Mouse (Mus musculus) neural tube, embryonic 14.5 days (tissue): ENCODE measurements at regions not wholly inside any gene's neighbourhood (a gene's known extent, or its start where the extent isn't known, plus 50 kb on each side); places are given as distances from the start of the nearest gene placed in this dataset.

Source experiments
- ATAC-seq: fragments of 200-750 bp; cut with Nextera tagmentation; 2 replicates; pipeline ENCODE4 v1.8.0; 2017; ENCODE audit warnings: low read depth, mild to moderate bottlenecking, moderate TSS enrichment, moderate library complexity
- H3K27ac ChIP-seq: fragments of 300-500 bp; sonication (generic); 2 replicates; pipeline ENCODE4 v1.5.1; 2014; ENCODE audit warnings: low read depth, mild to moderate bottlenecking, control low read depth, low read length, moderate library complexity, mixed read lengths
- H3K27me3 ChIP-seq: fragments of 300-500 bp; sonication (generic); 2 replicates; pipeline ENCODE4 v1.6.1; 2014; ENCODE audit warnings: low read length; ENCODE audit not compliant: control insufficient read depth, insufficient read depth
- H3K36me3 ChIP-seq: fragments of 300-500 bp; sonication (generic); 2 replicates; pipeline ENCODE4 v1.6.1; 2014; ENCODE audit warnings: low read length, mixed read lengths; ENCODE audit not compliant: control insufficient read depth, insufficient read depth
- H3K4me1 ChIP-seq: fragments of 300-500 bp; sonication (generic); 2 replicates; pipeline ENCODE4 v1.6.1; 2014; ENCODE audit warnings: low read length; ENCODE audit not compliant: control insufficient read depth, insufficient read depth
- H3K4me2 ChIP-seq: fragments of 300-500 bp; sonication (generic); 2 replicates; pipeline ENCODE4 v1.6.1; 2014; ENCODE audit warnings: mild to moderate bottlenecking, low read depth, low read length, control low read depth
- H3K4me3 ChIP-seq: fragments of 300-500 bp; sonication (generic); 2 replicates; pipeline ENCODE4 v1.5.1; 2014; ENCODE audit warnings: low read depth, low read length, control low read depth, mixed read lengths
- H3K9ac ChIP-seq: fragments of 300-500 bp; sonication (generic); replicated peaks from 2 replicates; pipeline ENCODE4 v1.6.1; 2014; ENCODE audit warnings: low read depth, mild to moderate bottlenecking, control low read depth, low read length, mixed read lengths
- H3K9me3 ChIP-seq: fragments of 300-500 bp; sonication (generic); 2 replicates; pipeline ENCODE4 v1.6.1; 2016; ENCODE audit warnings: low read length; ENCODE audit not compliant: control insufficient read depth
- WGBS: fragments of 180-500 bp; shearing (Covaris S2); extraction: QIAGEN DNeasy Blood & Tissue Kit; methylation state at CpG from one replicate; pipeline ENCODE4 v1.1.7; 2014; 5-methylcytosine and 5-hydroxymethylcytosine counted together

DNA sequence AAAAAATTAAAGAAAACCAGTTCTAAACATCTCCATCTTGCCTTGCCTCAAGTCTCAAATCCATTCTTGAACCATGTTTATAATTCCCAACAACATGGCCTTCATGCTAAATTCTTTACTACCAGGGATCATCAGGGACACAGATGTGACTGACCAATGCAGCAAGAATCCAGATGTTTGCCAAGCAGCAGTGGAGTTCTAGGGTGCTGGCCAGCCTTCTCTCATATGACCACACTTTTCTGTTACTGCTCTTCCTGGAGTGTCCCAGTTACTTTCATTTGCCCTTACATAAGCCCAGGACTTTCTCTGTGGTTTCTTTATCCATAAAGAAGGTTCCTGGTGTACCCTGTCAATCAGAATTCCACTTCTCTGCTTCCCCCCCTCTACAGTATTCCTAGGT, 185.4 kb upstream of the Cd180 start:
- no peak for ATAC-seq
- Histone ChIP-seq H3K4me2 (no peak overlapping the region), H3K27me3 (no peaks in the 10 kb centered on the region), H3K9ac (no peak overlapping the region), H3K27ac (no peak overlapping the region), H3K4me1 (no peaks in the 10 kb centered on the region), H3K36me3 (no peaks in the 10 kb centered on the region), H3K4me3 (no peak overlapping the region), H3K9me3 (no peaks in the 10 kb centered on the region)

DNA sequence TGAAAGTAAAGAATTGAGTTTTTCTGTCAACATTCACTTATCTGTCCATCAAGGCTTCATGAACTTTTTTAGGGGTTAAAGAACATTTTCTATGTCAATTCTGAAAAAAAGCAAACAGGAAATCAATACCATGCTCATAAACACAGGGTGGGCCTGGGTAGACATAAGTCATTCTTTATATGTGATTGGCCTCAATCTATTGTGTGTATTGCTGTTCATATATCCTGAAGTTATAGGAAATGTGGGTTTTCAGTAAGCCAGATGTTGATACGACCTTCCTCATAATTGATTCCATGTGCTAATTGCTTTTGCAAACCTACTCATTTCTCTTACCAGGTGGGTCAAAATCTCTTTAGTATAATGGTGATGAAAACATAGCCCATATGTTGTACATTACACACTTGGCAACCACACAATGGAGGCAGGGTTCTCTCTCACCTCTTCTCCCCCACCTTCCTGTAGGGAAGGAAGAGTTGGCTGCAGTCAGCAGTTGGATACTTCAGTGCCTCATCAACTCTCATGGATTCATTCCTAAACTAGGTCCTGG, 182.6 kb upstream of the Cd180 start:
- no peak overlapping the region for H3K4me2 ChIP-seq
- H3K36me3 ChIP-seq, result no peaks in the 10 kb centered on the region
- no peaks in the 10 kb centered on the region for H3K9me3 ChIP-seq
- no peak overlapping the region for H3K9ac ChIP-seq
- 66% methylated on average over 1 of the region's 1 CpGs for WGBS
- H3K4me1 ChIP-seq, result no peaks in the 10 kb centered on the region
- no peak for ATAC-seq
- no peak overlapping the region for H3K4me3 ChIP-seq
- H3K27ac ChIP-seq, result no peak overlapping the region
- no peaks in the 10 kb centered on the region for H3K27me3 ChIP-seq

DNA sequence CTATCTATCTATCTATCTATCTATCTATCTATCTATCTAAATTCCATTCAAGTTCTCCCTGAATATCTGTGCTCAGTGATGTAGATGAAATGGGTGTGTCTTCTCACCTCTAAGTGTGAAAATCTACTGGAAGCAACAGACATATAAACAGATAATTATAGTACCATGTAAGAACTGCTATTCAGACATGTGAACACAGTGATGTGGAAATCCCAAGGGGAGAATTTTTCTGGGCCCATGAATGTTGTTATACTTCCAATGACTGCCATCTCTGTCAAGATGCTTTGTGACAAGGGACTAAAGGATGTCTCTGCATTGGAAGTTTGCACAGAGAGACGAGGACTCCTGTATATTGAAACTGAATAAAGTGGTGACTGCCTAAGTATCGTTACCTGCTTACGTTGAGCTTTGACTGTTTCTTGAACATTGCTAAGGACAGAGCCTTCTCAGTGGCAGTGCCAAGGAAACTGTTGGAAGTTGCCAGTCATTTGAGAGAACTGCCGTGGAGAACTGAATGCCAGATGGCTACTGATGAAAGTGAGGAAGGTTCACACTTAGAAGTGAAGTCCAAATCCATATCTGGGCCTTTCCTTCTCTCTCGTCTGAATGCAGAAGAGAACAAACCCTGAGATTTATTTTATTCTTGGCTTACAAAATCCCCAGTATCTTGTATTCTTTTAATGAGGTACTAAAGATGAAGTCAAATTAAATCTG, 175.0 kb upstream of the Cd180 start:
- Histone ChIP-seq H3K27me3 (no peaks in the 10 kb centered on the region), H3K9me3 (no peaks in the 10 kb centered on the region), H3K4me3 (no peak overlapping the region), H3K4me1 (no peaks in the 10 kb centered on the region), H3K4me2 (no peak overlapping the region), H3K9ac (no peak overlapping the region), H3K27ac (no peak overlapping the region), H3K36me3 (no peaks in the 10 kb centered on the region)
- 92% methylated on average over 5 of the region's 5 CpGs for WGBS
- ATAC-seq, result no peak

DNA sequence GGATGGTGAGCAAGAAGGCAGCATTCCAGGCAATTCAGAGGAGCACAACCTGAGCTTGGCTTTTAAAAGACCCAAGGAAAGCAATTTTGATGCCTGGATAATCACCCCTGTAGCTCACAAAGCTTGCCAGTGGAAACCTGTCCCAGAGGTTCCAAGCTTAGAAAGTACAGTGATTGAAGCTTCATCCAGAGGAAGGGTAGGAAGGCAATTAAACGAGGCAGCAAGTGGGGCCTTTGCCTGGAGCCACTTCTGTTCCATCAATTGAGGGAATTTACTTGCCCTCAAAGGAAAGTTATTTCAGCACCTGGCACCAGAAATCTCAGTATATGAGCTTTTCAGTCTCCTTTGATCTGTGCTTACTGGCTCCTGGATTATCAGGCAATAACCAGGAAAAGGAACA, 171.9 kb upstream of the Cd180 start:
- no peak overlapping the region for H3K4me2 ChIP-seq
- 37% methylated on average over 1 of the region's 1 CpGs for WGBS
- no peaks in the 10 kb centered on the region for H3K4me1 ChIP-seq
- no peak overlapping the region for H3K9ac ChIP-seq
- H3K27me3 ChIP-seq, result no peaks in the 10 kb centered on the region
- no peak for ATAC-seq
- no peak overlapping the region for H3K4me3 ChIP-seq
- no peak overlapping the region for H3K27ac ChIP-seq
- H3K9me3 ChIP-seq, result no peaks in the 10 kb centered on the region
- H3K36me3 ChIP-seq, result no peaks in the 10 kb centered on the region

DNA sequence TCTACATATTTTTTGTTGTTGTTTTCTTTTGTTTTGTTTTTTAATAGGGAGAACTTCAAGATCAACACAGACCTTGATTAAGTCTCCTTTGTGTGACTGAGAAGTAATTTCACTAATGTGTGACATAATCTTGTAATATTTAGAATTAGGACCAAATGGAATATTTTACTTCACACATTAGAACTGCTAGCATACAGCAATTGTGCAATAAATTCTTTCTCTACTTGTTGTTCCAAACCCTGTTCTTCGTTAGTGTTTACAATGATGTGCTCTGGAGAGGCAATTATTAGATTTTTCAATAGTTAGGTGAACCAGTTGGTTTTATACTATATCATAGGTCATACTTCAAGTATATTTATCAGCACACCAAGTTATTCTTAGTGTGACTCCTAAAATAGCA, 171.3 kb upstream of the Cd180 start:
- H3K27me3 ChIP-seq, result no peaks in the 10 kb centered on the region
- no peak overlapping the region for H3K9ac ChIP-seq
- 91% methylated on average over 1 of the region's 1 CpGs for WGBS
- no peak overlapping the region for H3K27ac ChIP-seq
- H3K4me1 ChIP-seq, result no peaks in the 10 kb centered on the region
- ATAC-seq, result no peak
- H3K4me3 ChIP-seq, result no peak overlapping the region
- no peak overlapping the region for H3K4me2 ChIP-seq
- H3K36me3 ChIP-seq, result no peaks in the 10 kb centered on the region
- no peaks in the 10 kb centered on the region for H3K9me3 ChIP-seq

DNA sequence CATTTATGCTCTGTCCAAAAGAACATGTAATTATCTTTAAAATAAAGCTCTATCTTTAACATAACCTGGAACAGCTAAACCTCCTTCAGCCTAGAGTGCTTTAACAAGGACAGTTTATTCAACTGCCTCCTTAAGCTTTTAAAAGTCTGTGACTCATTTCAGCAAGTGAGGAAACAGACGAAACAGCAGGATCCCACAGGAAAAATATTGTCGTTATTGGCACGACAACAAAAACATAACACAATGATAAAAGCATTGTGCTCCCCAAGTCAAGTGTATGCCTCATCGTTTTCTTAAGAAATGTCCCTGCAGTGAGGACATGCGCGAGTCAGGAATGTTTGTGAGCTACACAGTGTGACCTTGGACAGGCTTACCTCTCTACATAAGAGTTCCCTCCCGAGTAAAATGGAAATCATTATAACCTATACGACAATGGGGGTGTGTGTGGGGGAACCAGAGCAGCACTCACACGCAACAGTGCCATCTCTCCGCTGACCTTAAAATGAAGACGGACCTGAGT, 166.7 kb upstream of the Cd180 start:
- no peak for ATAC-seq
- Histone ChIP-seq H3K9ac (no peak overlapping the region), H3K27ac (no peak overlapping the region), H3K27me3 (no peaks in the 10 kb centered on the region), H3K4me3 (no peak overlapping the region), H3K4me1 (no peaks in the 10 kb centered on the region), H3K36me3 (no peaks in the 10 kb centered on the region), H3K4me2 (no peak overlapping the region), H3K9me3 (no peaks in the 10 kb centered on the region)
- WGBS, result 77% methylated on average over 11 of the region's 11 CpGs

DNA sequence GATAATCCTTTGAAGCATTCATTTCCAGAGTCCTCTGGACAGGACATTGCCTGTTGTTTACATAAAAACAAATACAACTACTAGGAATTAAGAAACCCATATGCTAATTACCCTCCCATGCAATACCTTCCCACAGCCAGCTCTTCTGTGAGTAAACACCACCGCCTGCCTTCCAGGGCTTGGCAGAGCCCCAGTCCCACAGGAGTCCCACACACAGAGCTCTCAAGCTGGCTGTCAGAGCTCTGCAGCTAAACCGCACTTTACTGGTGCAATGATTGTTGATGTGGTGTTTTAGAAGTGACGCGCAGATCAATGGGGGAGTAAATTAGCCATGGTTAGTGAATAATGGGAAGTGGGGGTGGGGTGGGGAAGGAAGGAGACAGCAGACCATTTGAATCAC, 159.6 kb upstream of the Cd180 start:
- H3K4me3 ChIP-seq, result no peak overlapping the region
- H3K27ac ChIP-seq, result no peak overlapping the region
- H3K4me2 ChIP-seq, result no peak overlapping the region
- peaks cover 13% of the 10 kb centered on the region for H3K4me1 ChIP-seq
- no peak overlapping the region for H3K9ac ChIP-seq
- no peaks in the 10 kb centered on the region for H3K9me3 ChIP-seq
- 5% methylated on average over 4 of the region's 4 CpGs for WGBS
- no peaks in the 10 kb centered on the region for H3K36me3 ChIP-seq
- no peaks in the 10 kb centered on the region for H3K27me3 ChIP-seq
- peak; percentile 66; the same call in 1 of the 2 replicates for ATAC-seq

DNA sequence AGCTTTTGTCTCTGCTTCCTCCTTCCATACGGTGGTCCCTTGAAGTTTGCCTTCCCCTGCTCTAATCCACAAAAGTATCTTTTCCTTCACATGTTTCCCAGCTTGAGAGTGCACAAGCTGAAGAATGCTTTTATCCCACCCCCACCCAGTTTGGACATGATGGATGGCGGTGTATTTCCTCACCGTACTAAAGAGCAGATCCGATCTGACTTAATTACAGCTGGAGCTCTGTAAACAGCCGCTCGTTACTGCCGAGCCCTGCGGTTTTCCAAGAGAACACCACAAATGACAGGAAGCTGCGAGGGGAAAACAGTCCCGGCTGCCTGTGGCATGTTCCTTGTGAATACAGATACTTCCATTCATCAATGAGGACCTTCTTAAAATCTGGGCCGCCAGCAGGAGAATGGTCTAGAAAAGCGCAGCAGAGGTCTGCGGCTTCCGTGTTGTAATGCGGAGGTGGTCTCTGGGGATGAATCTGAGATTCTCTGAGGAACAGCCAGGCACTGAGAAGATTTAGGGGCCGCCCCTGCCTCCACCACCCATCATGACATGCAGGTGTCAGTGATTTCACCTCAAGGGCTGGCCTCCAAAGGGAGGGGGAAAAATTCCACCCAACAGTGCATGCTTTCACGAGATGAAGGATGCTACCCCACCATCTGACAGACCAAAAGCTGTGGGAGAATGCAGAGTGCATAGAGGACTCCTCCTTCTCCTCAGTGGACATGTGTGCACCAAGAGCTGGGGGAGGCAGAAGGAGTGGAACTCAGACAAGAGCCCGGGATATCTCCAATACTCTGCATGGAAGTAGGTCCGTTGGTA, 155.7 kb upstream of the Cd180 start:
- WGBS, result 17% methylated on average over 19 of the region's 19 CpGs
- 0 out of 2 replicates have a peak overlapping the region, but pooled peaks have one; percentile 8 for H3K9ac ChIP-seq

DNA sequence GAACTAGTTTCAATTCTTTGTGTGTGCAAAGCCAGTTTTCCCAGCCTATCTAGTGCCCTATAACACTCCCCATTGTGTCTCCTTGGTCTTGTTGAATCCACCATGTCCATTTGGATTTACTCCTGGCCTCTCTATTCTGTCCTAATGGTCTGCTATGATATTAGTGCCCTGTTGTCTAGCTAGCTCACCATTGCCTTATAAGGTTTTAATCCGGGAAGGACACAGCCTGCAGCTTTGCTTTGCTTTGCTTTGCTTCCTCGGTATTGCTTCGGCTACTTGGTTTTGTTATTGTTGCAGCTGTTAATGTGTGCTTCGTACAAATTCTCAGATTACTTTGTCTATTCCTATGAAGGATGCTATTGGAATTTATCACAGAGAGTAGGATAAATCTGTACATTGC, 152.9 kb upstream of the Cd180 start:
- no peaks in the 10 kb centered on the region for H3K36me3 ChIP-seq
- H3K27me3 ChIP-seq, result no peaks in the 10 kb centered on the region
- no peaks in the 10 kb centered on the region for H3K9me3 ChIP-seq
- WGBS, result 84% methylated on average over 4 of the region's 4 CpGs
- H3K4me3 ChIP-seq, result no peak overlapping the region
- ATAC-seq, result no peak
- no peak overlapping the region for H3K4me2 ChIP-seq
- no peak overlapping the region for H3K9ac ChIP-seq
- H3K27ac ChIP-seq, result no peak overlapping the region
- H3K4me1 ChIP-seq, result peaks cover 10% of the 10 kb centered on the region

More for the DNA sequence above, 155.7 kb upstream of the Cd180 start:
- Histone ChIP-seq H3K4me2 (peak overlapping the region; percentile 49), H3K27me3 (no peaks in the 10 kb centered on the region), H3K9me3 (no peaks in the 10 kb centered on the region), H3K27ac (no peak overlapping the region), H3K36me3 (no peaks in the 10 kb centered on the region), H3K4me3 (peak overlapping the region; percentile 9; the same call in 1 of the 2 replicates), H3K4me1 (peaks cover 13% of the 10 kb centered on the region)
- peak; percentile 75; the same call in 1 of the 2 replicates for ATAC-seq
